In genomic region chr6:94693091-94693490, GRCm38 (mm10) we compare ENCODE assay signal across 15 mouse cellular contexts. TPM values are rescaled to one million over a fixed set of nuclear protein-coding genes. Genes with fewer than 3 reads are reported as not detected.
DNase-seq lines count a peak whose midpoint lies in the region; ATAC-seq lines count a peak whose summit lies in the region.
"Had no signal": no experiment of that assay in that cellular context is flagged by ENCODE, and none has a peak within 500 bp of the region (broad histone marks: within the 10 kb centered on the region; RNA-seq: fewer than 3 reads in every experiment).

No protein-coding gene starts in this region.

- H3K36me3 ChIP-seq in embryonic facial prominence, embryonic 10.5 days (replicated peaks): no peaks in the 10 kb centered on the region
- H3K36me3 ChIP-seq in intestine, embryonic 16.5 days (ENCODE audit: control insufficient read depth, insufficient read depth, low read length): no peaks in the 10 kb centered on the region
- H3K36me3 ChIP-seq: midbrain, embryonic 15.5 days had no signal

- H3K4me3 ChIP-seq in embryonic facial prominence, embryonic 10.5 days: peak overlapping the region; percentile 29; the same call in 1 of the 2 replicates
- H3K4me3 ChIP-seq in intestine, embryonic 16.5 days (ENCODE audit: low read length): no peak overlapping the region
- H3K4me3 ChIP-seq: midbrain, embryonic 15.5 days had no signal

- intact Hi-C loops in left cerebral cortex, postnatal 36 days (cut with DNase I): loop anchor here (10.0 kb wide), 1 partner anchor 272 kb away; no protein-coding TSS in a partner anchor

- no peak overlapping the region for H3K9ac ChIP-seq in intestine, embryonic 16.5 days (ENCODE audit: low read depth, low read length)
- H3K9ac ChIP-seq: midbrain, embryonic 15.5 days had no signal

- H3K4me2 ChIP-seq in intestine, embryonic 16.5 days (ENCODE audit: low read depth, low read length): 0 out of 2 replicates have a peak overlapping the region, but pooled peaks have one; percentile 0

- H3K27ac ChIP-seq in embryonic facial prominence, embryonic 10.5 days (replicated peaks): no peak overlapping the region
- peak overlapping the region; percentile 29 for H3K27ac ChIP-seq in intestine, embryonic 16.5 days (ENCODE audit: low read length)
- H3K27ac ChIP-seq: midbrain, embryonic 15.5 days had no signal

- DNase-seq in left cerebral cortex, adult 18-20 months (ENCODE audit: low spot score in 2 of 2): peak; percentile 26 to 40
- DNase-seq in left cerebral cortex, postnatal 36 days (ENCODE audit: low spot score in 2 of 2): no peak
- DNase-seq in embryonic facial prominence, embryonic 10.5 days (ENCODE audit: low spot score): no peak
- DNase-seq in spleen, adult 18-20 months: no peak
- DNase-seq in embryo, embryonic 10 days (ENCODE audit: low spot score): no peak
- DNase-seq: adrenal gland, postnatal 10 days; cerebellum, postnatal 36 days; heart, postnatal 10 days; kidney, adult 9 months; layer of hippocampus, adult 9-11 months; lung, adult 18-20 months; right cerebral cortex, postnatal 4 days had no signal

- H3K4me1 ChIP-seq in embryonic facial prominence, embryonic 10.5 days: peaks cover 95% of the 10 kb centered on the region
- peaks cover 79% of the 10 kb centered on the region for H3K4me1 ChIP-seq in intestine, embryonic 16.5 days (ENCODE audit: control insufficient read depth, insufficient read depth, low read length)

- no peaks in the 10 kb centered on the region for H3K9me3 ChIP-seq in embryonic facial prominence, embryonic 10.5 days
- no peaks in the 10 kb centered on the region for H3K9me3 ChIP-seq in intestine, embryonic 16.5 days (ENCODE audit: control insufficient read depth, low read length)
- H3K9me3 ChIP-seq: midbrain, embryonic 15.5 days had no signal

- peaks cover 21% of the 10 kb centered on the region for H3K27me3 ChIP-seq in embryonic facial prominence, embryonic 10.5 days (replicated peaks; ENCODE audit: low read depth, poor library complexity, severe bottlenecking)
- H3K27me3 ChIP-seq in intestine, embryonic 16.5 days (replicated peaks; ENCODE audit: control insufficient read depth, insufficient read depth, low read length): no peaks in the 10 kb centered on the region
- H3K27me3 ChIP-seq: midbrain, embryonic 15.5 days had no signal

- ATAC-seq in activated CD4-positive, CD25-positive, alpha-beta regulatory T cell, adult 4 months: peak; percentile 9
- ATAC-seq in intestine, embryonic 16.5 days: no peak
- ATAC-seq: midbrain, embryonic 15.5 days had no signal

- 46% methylated on average over 9 of the region's 9 CpGs for WGBS in embryonic facial prominence, embryonic 10.5 days
- 68% methylated on average over 9 of the region's 9 CpGs for WGBS in intestine, embryonic 16.5 days

RNA-seq across cellular contexts. Expression of gene Lrig1, which starts 6.9 kb away (rescaled TPM):
- total RNA-seq in left cerebral cortex, adult 18-20 months (2021): 10 to 100 TPM; 22.6 to 31.6 TPM
- total RNA-seq in left cerebral cortex, postnatal 36 days (2021): 10 to 100 TPM; 27.2 to 27.7 TPM
- polyA plus RNA-seq in activated CD4-positive, CD25-positive, alpha-beta regulatory T cell, adult 4 months (2017; shearing (Covaris generic)): 10 to 100 TPM; 16.2 to 31.1 TPM
- 11.7 and 11.8 TPM in 2 replicates for polyA plus RNA-seq in embryonic facial prominence, embryonic 10.5 days (2016; fragmentation: Nextera tagmentation; extraction: Ambion mirVana)
- polyA plus RNA-seq in intestine, embryonic 16.5 days (2015; fragmentation: Nextera tagmentation; extraction: Ambion mirVana): 11.8 and 14.7 TPM in 2 replicates

Comparison
In these comparisons a context has a peak if more than half of its experiments do, and no peak if none do; other contexts are left out.
1. DNase-seq: peak in left cerebral cortex, adult 18-20 months (2 of 2); none in left cerebral cortex, postnatal 36 days (0 of 2), embryonic facial prominence, embryonic 10.5 days (single experiment), spleen, adult 18-20 months (0 of 2) and embryo, embryonic 10 days (single experiment).